Mouse (Mus musculus): ENCODE measurements at regions not wholly inside any gene's neighbourhood (a gene's known extent, or its start where the extent isn't known, plus 50 kb on each side); places are given as distances from the start of the nearest gene placed in this dataset.

- H3K4me3 ChIP-seq (replicated peaks; ENCODE audit: insufficient read depth, low read depth, low read length): no peak overlapping the region
- no peaks in the 10 kb centered on the region for H3K4me1 ChIP-seq (ENCODE audit: control insufficient read depth, insufficient read depth, low read length)
- WGBS: 79% methylated on average over 2 of the region's 2 CpGs
- no peak overlapping the region for H3K27ac ChIP-seq (ENCODE audit: insufficient read depth, low read length)
- no peak for TF ChIP-seq POLR2A (IDR thresholded peaks at IDR 0.05; ENCODE audit: borderline replicate concordance, insufficient read depth, low read length)
- TF ChIP-seq CTCF (IDR thresholded peaks at IDR 0.05; ENCODE audit: borderline replicate concordance, insufficient read depth, low read depth, low read length): no peak
- no peaks in the 10 kb centered on the region for H3K27me3 ChIP-seq (ENCODE audit: control insufficient read depth, insufficient read depth, low read length)
- no peak for DNase-seq
Measured at GRCm38 (mm10) chr4:105614390-105614789, 175.3 kb upstream of the Gm12728 start.

GRCm38 (mm10) chr4:105626371-105627320 lies 163.0 kb upstream of the Gm12728 start:
- DNase-seq: peak; percentile 12 to 38
- TF ChIP-seq CTCF (IDR thresholded peaks at IDR 0.05; ENCODE audit: borderline replicate concordance, insufficient read depth, low read depth, low read length) (no peak), POLR2A (IDR thresholded peaks at IDR 0.05; ENCODE audit: borderline replicate concordance, insufficient read depth, low read length) (no peak)
- Histone ChIP-seq H3K4me1 (ENCODE audit: control insufficient read depth, insufficient read depth, low read length) (no peaks in the 10 kb centered on the region; the same call in 1 of the 2 replicates), H3K27me3 (ENCODE audit: control insufficient read depth, insufficient read depth, low read length) (no peaks in the 10 kb centered on the region), H3K27ac (ENCODE audit: insufficient read depth, low read length) (no peak overlapping the region), H3K4me3 (replicated peaks; ENCODE audit: insufficient read depth, low read depth, low read length) (no peak overlapping the region)
- 13% methylated on average over 14 of the region's 14 CpGs for WGBS

- H3K27ac ChIP-seq (ENCODE audit: insufficient read depth, low read length): no peak overlapping the region
- H3K4me1 ChIP-seq (ENCODE audit: control insufficient read depth, insufficient read depth, low read length): no peaks in the 10 kb centered on the region; the same call in 1 of the 2 replicates
- no peak for DNase-seq
- no peaks in the 10 kb centered on the region for H3K27me3 ChIP-seq (ENCODE audit: control insufficient read depth, insufficient read depth, low read length)
- H3K4me3 ChIP-seq (replicated peaks; ENCODE audit: insufficient read depth, low read depth, low read length): no peak overlapping the region
- no peak for TF ChIP-seq POLR2A (IDR thresholded peaks at IDR 0.05; ENCODE audit: borderline replicate concordance, insufficient read depth, low read length)
- TF ChIP-seq CTCF (IDR thresholded peaks at IDR 0.05; ENCODE audit: borderline replicate concordance, insufficient read depth, low read depth, low read length): no peak
- 84% methylated on average over 4 of the region's 4 CpGs for WGBS
Measured at GRCm38 (mm10) chr4:105629581-105629980, 160.1 kb upstream of the Gm12728 start.

- no peak for TF ChIP-seq CTCF (IDR thresholded peaks at IDR 0.05; ENCODE audit: borderline replicate concordance, insufficient read depth, low read depth, low read length)
- no peak for TF ChIP-seq POLR2A (IDR thresholded peaks at IDR 0.05; ENCODE audit: borderline replicate concordance, insufficient read depth, low read length)
- no peaks in the 10 kb centered on the region for H3K27me3 ChIP-seq (ENCODE audit: control insufficient read depth, insufficient read depth, low read length)
- H3K4me3 ChIP-seq (replicated peaks; ENCODE audit: insufficient read depth, low read depth, low read length): no peak overlapping the region
- WGBS: 76% methylated on average over 11 of the region's 11 CpGs
- DNase-seq: no peak
- no peak overlapping the region for H3K27ac ChIP-seq (ENCODE audit: insufficient read depth, low read length)
- no peaks in the 10 kb centered on the region; the same call in 1 of the 2 replicates for H3K4me1 ChIP-seq (ENCODE audit: control insufficient read depth, insufficient read depth, low read length)
Measured at GRCm38 (mm10) chr4:105630595-105631369, 158.9 kb upstream of the Gm12728 start.

GRCm38 (mm10) chr4:105632581-105633358 lies 156.9 kb upstream of the Gm12728 start:
- H3K4me3 ChIP-seq (replicated peaks; ENCODE audit: insufficient read depth, low read depth, low read length): no peak overlapping the region
- no peaks in the 10 kb centered on the region for H3K4me1 ChIP-seq (ENCODE audit: control insufficient read depth, insufficient read depth, low read length)
- DNase-seq: no peak
- no peak overlapping the region for H3K27ac ChIP-seq (ENCODE audit: insufficient read depth, low read length)
- WGBS: 82% methylated on average over 7 of the region's 7 CpGs
- TF ChIP-seq POLR2A (IDR thresholded peaks at IDR 0.05; ENCODE audit: borderline replicate concordance, insufficient read depth, low read length) (no peak), CTCF (IDR thresholded peaks at IDR 0.05; ENCODE audit: borderline replicate concordance, insufficient read depth, low read depth, low read length) (no peak)
- H3K27me3 ChIP-seq (ENCODE audit: control insufficient read depth, insufficient read depth, low read length): no peaks in the 10 kb centered on the region

GRCm38 (mm10) chr4:105633789-105634188 lies 155.9 kb upstream of the Gm12728 start:
- no peak overlapping the region for H3K4me3 ChIP-seq (replicated peaks; ENCODE audit: insufficient read depth, low read depth, low read length)
- H3K4me1 ChIP-seq (ENCODE audit: control insufficient read depth, insufficient read depth, low read length): no peaks in the 10 kb centered on the region
- 93% methylated on average over 3 of the region's 3 CpGs for WGBS
- no peak overlapping the region for H3K27ac ChIP-seq (ENCODE audit: insufficient read depth, low read length)
- DNase-seq: no peak
- no peaks in the 10 kb centered on the region for H3K27me3 ChIP-seq (ENCODE audit: control insufficient read depth, insufficient read depth, low read length)
- no peak for TF ChIP-seq CTCF (IDR thresholded peaks at IDR 0.05; ENCODE audit: borderline replicate concordance, insufficient read depth, low read depth, low read length)
- no peak for TF ChIP-seq POLR2A (IDR thresholded peaks at IDR 0.05; ENCODE audit: borderline replicate concordance, insufficient read depth, low read length)

GRCm38 (mm10) chr4:105640793-105641192 lies 148.9 kb upstream of the Gm12728 start:
- TF ChIP-seq CTCF (IDR thresholded peaks at IDR 0.05; ENCODE audit: borderline replicate concordance, insufficient read depth, low read depth, low read length) (no peak), POLR2A (IDR thresholded peaks at IDR 0.05; ENCODE audit: borderline replicate concordance, insufficient read depth, low read length) (no peak)
- 73% methylated on average over 4 of the region's 4 CpGs for WGBS
- no peak for DNase-seq
- Histone ChIP-seq H3K4me1 (ENCODE audit: control insufficient read depth, insufficient read depth, low read length) (no peaks in the 10 kb centered on the region), H3K27ac (ENCODE audit: insufficient read depth, low read length) (no peak overlapping the region), H3K4me3 (replicated peaks; ENCODE audit: insufficient read depth, low read depth, low read length) (no peak overlapping the region), H3K27me3 (ENCODE audit: control insufficient read depth, insufficient read depth, low read length) (no peaks in the 10 kb centered on the region)

Measured in cerebellum, adult 2 months (tissue).